ENCODE assay signal across 10 mouse cellular contexts in genomic region chr13:63278141-63278631, GRCm38 (mm10).
DNase-seq lines count a peak whose midpoint lies in the region; ATAC-seq and TF ChIP-seq lines count a peak whose summit lies in the region.
"Had no signal": no experiment of that assay in that cellular context is flagged by ENCODE, and none has a peak within 500 bp of the region (broad histone marks: within the 10 kb centered on the region; RNA-seq: fewer than 3 reads in every experiment).

No protein-coding gene starts in this region.

- DNase-seq in left cerebral cortex, adult 2 months (ENCODE audit: extremely low spot score in 1 of 2, low spot score in 2 of 2), result no peak
- no peak for DNase-seq in left cerebral cortex, postnatal 4 days
- peak; percentile 75 for DNase-seq in heart, adult 8-10 months (ENCODE audit: low spot score)
- DNase-seq in kidney, adult 8-10 months, result peak; percentile 48 to 62
- no peak for DNase-seq in midbrain, embryonic 14.5 days
- no peak for DNase-seq in right cerebral cortex, adult 2 months (ENCODE audit: low spot score in 2 of 2)
- no peak for DNase-seq in layer of hippocampus, postnatal 36 days
- DNase-seq: cerebellum, adult 8-10 months; liver, embryonic 13.5 days had no signal

- intact Hi-C loops in left cerebral cortex, adult 2 months (cut with DNase I), result no loop called here
- intact Hi-C loops in left cerebral cortex, postnatal 4 days (cut with DNase I), result no loop called here

- H3K9ac ChIP-seq in midbrain, embryonic 14.5 days (replicated peaks; ENCODE audit: low read length), result no peak overlapping the region
- H3K9ac ChIP-seq: liver, embryonic 13.5 days had no signal

- peak overlapping the region; percentile 60 for H3K27ac ChIP-seq in left cerebral cortex, adult 2 months
- no peak overlapping the region for H3K27ac ChIP-seq in midbrain, embryonic 14.5 days (replicated peaks; ENCODE audit: low read depth, low read length)

- no peaks in the 10 kb centered on the region; the same call in 1 of the 2 replicates for H3K27me3 ChIP-seq in midbrain, embryonic 14.5 days (ENCODE audit: control insufficient read depth, insufficient read depth, low read length)
- H3K27me3 ChIP-seq: liver, embryonic 13.5 days had no signal

- 63% methylated on average over 5 of the region's 5 CpGs for WGBS in midbrain, embryonic 14.5 days

- H3K36me3 ChIP-seq in midbrain, embryonic 14.5 days (ENCODE audit: control insufficient read depth, insufficient read depth, low read length), result peaks cover 5% of the 10 kb centered on the region

- H3K4me2 ChIP-seq in midbrain, embryonic 14.5 days (ENCODE audit: low read length), result peak overlapping the region; percentile 20; the same call in 1 of the 2 replicates

- ATAC-seq in midbrain, embryonic 14.5 days (ENCODE audit: low FRiP score, low TSS enrichment), result no peak
- no peak for ATAC-seq in monocyte, adult 5-6 weeks (replicated peaks; ENCODE audit: insufficient number of reproducible peaks, low FRiP score, low TSS enrichment, poor library complexity, severe bottlenecking)

- no peak overlapping the region for H3K4me3 ChIP-seq in left cerebral cortex, adult 2 months
- H3K4me3 ChIP-seq in midbrain, embryonic 14.5 days (replicated peaks; ENCODE audit: low read depth, low read length), result no peak overlapping the region
- H3K4me3 ChIP-seq: liver, embryonic 13.5 days had no signal

- no peaks in the 10 kb centered on the region for H3K9me3 ChIP-seq in midbrain, embryonic 14.5 days (ENCODE audit: control insufficient read depth, low read length)
- H3K9me3 ChIP-seq: liver, embryonic 13.5 days had no signal

- TF ChIP-seq CTCF in left cerebral cortex, adult 2 months (IDR thresholded peaks at IDR 0.05), result no peak

- H3K4me1 ChIP-seq in midbrain, embryonic 14.5 days (ENCODE audit: control insufficient read depth, insufficient read depth, low read length), result peaks cover 18% of the 10 kb centered on the region

Comparison
In these comparisons a context has a peak if more than half of its experiments do, and no peak if none do; other contexts are left out.
1. DNase-seq: peak in heart, adult 8-10 months (single experiment) and kidney, adult 8-10 months (2 of 2); none in left cerebral cortex, adult 2 months (0 of 2), left cerebral cortex, postnatal 4 days (single experiment), midbrain, embryonic 14.5 days (single experiment), right cerebral cortex, adult 2 months (0 of 2) and layer of hippocampus, postnatal 36 days (0 of 2).